Mouse (Mus musculus) kidney, adult 9 months (tissue): ENCODE results near the gene Srek1.

Source experiments
- DNase-seq: peaks from one replicate; pipeline ENCODE4 v3.0.0; 2022

Srek1 gene

GRCm38 (mm10) chr13:103711406-103712025, 62.9 kb downstream of the Srek1 start:
- DNase-seq, result peak; percentile 35

- peak; percentile 18 for DNase-seq
These were observed 64.0 kb downstream of the Srek1 start for GRCm38 (mm10) chr13:103710359-103710781.

- DNase-seq, result no peak
These were observed 68.9 kb downstream of the Srek1 start for GRCm38 (mm10) chr13:103705436-103705978.

GRCm38 (mm10) chr13:103703833-103704232, 70.6 kb downstream of the Srek1 start:
- DNase-seq, result no peak

GRCm38 (mm10) chr13:103703386-103703785, 71.0 kb downstream of the Srek1 start:
- DNase-seq, result peak; percentile 73

- DNase-seq, result no peak
These were observed 72.1 kb downstream of the Srek1 start for GRCm38 (mm10) chr13:103702266-103702665.

- DNase-seq, result no peak
These were observed 73.7 kb downstream of the Srek1 start for GRCm38 (mm10) chr13:103700752-103701151.

GRCm38 (mm10) chr13:103697993-103698392, 76.4 kb downstream of the Srek1 start:
- no peak for DNase-seq

GRCm38 (mm10) chr13:103696164-103696563, 78.2 kb downstream of the Srek1 start:
- peak; percentile 38 for DNase-seq

GRCm38 (mm10) chr13:103695456-103695855, 79.0 kb downstream of the Srek1 start:
- no peak for DNase-seq
